Mouse (Mus musculus): ENCODE results near the gene Pcbd2. TPM values are rescaled to one million over a fixed set of nuclear protein-coding genes. Genes with fewer than 3 reads are reported as not detected.

Pcbd2 gene
- total and polyA plus RNA-seq, 2 experiments from 2014 or later, result 8.6 to 30.6 TPM

DNA sequence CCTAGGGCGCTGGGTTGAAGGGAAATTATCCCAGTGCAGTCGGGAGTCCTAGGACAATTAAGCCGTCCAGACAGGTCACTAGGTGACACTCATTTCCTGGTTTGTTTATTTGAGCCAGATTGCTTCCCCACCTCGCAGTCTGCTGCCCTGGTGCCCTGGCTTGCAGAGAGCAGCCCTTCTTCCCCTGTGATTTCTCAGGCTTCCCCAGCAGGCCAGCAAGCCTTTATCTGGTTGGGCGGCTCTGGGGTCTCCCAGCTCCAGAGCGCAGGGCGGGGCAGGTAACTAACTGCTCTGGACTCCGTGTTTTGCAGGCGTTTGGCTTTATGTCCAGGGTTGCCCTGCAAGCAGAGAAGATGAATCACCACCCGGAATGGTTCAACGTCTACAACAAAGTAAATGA lies 47.9 kb downstream of the Pcbd2 start:
- no peaks in the 10 kb centered on the region for H3K9me3 ChIP-seq (ENCODE audit: low read length)
- no peak overlapping the region for H3K27ac ChIP-seq (ENCODE audit: low read depth, low read length)
- H3K36me3 ChIP-seq (ENCODE audit: insufficient read depth, low read length), result no peaks in the 10 kb centered on the region
- 75% methylated on average over 11 of the region's 11 CpGs for WGBS
- DNase-seq (ENCODE audit: low spot score), result no peak
- no peak overlapping the region for H3K4me3 ChIP-seq (ENCODE audit: low read depth, low read length)
- H3K4me2 ChIP-seq (ENCODE audit: low read depth, low read length, poor library complexity, severe bottlenecking), result no peak overlapping the region
- no peak for TF ChIP-seq CTCF (IDR thresholded peaks at IDR 0.05)
- no peak overlapping the region for H3K9ac ChIP-seq (replicated peaks; ENCODE audit: low read length, poor library complexity, severe bottlenecking)
- no peaks in the 10 kb centered on the region for H3K4me1 ChIP-seq (ENCODE audit: insufficient read depth, low read length)
- H3K27me3 ChIP-seq (ENCODE audit: insufficient read depth, low read length), result no peaks in the 10 kb centered on the region
- no peak for ATAC-seq (ENCODE audit: low FRiP score)

DNA sequence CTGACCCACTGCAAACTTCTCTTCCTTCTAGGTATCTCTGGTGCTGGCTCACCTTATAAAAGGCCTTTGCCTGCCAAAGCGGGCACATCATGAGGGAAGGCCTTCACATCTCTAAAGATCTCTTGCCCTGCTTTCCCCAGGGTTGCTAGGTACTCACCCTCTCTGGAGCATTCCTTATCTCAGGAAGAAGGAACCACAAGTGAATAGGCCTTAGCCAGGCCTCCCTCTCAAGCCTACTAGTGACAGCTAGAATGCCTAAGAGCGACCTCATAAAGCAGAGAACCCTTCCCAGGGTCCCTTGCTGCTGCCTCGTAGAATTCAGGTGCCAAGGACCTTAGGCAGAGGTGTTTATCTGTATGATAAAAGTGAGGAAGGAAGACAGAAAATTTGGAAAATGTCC lies 57.1 kb downstream of the Pcbd2 start, which contains the start of gene Catsper3:
TSS of gene Catsper3 (plus strand) at position 301 of the 400 bp plus-strand sequence.
- ATAC-seq (ENCODE audit: low FRiP score), result no peak
- no peak for DNase-seq (ENCODE audit: low spot score)
- TF ChIP-seq CTCF (IDR thresholded peaks at IDR 0.05), result no peak
- H3K36me3 ChIP-seq (ENCODE audit: insufficient read depth, low read length), result no peaks in the 10 kb centered on the region
- no peak within 1 kb of the TSS for H3K4me3 ChIP-seq (ENCODE audit: low read depth, low read length)
- 92% methylated on average over 3 of the region's 3 CpGs for WGBS
- no peak within 1 kb of the TSS for H3K27ac ChIP-seq (ENCODE audit: low read depth, low read length)
- no peak within 1 kb of the TSS for H3K4me2 ChIP-seq (ENCODE audit: low read depth, low read length, poor library complexity, severe bottlenecking)
- H3K4me1 ChIP-seq (ENCODE audit: insufficient read depth, low read length), result no peaks in the 10 kb centered on the region
- H3K9ac ChIP-seq (replicated peaks; ENCODE audit: low read length, poor library complexity, severe bottlenecking), result no peak within 1 kb of the TSS
- no peaks in the 10 kb centered on the region for H3K27me3 ChIP-seq (ENCODE audit: insufficient read depth, low read length)
- H3K9me3 ChIP-seq (ENCODE audit: low read length), result no peaks in the 10 kb centered on the region

DNA sequence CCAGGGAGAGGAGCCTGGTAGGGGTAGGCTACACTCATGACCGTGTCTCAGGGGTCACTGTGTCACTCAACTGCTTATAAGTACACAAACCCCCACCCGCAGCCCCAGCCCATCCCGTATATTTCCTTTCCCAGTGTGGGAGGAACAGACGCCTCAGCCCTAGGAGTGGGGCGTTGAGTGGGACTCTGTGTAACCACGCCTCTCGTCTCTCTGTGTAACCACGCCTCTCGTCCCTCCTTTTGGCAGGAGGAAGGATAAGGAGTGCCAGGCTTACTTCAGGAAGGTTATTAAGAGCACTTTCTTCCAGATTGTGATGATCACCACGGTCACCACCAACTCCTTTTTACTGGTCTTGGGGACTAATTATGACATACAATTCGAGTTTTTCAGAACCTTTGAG lies 59.0 kb downstream of the Pcbd2 start:
- WGBS, result 85% methylated on average over 11 of the region's 11 CpGs
- Histone ChIP-seq H3K36me3 (ENCODE audit: insufficient read depth, low read length) (no peaks in the 10 kb centered on the region), H3K4me1 (ENCODE audit: insufficient read depth, low read length) (no peaks in the 10 kb centered on the region), H3K9me3 (ENCODE audit: low read length) (no peaks in the 10 kb centered on the region), H3K4me2 (ENCODE audit: low read depth, low read length, poor library complexity, severe bottlenecking) (no peak overlapping the region), H3K27ac (ENCODE audit: low read depth, low read length) (no peak overlapping the region), H3K9ac (replicated peaks; ENCODE audit: low read length, poor library complexity, severe bottlenecking) (no peak overlapping the region), H3K4me3 (ENCODE audit: low read depth, low read length) (no peak overlapping the region), H3K27me3 (ENCODE audit: insufficient read depth, low read length) (no peaks in the 10 kb centered on the region)
- DNase-seq (ENCODE audit: low spot score), result no peak
- ATAC-seq (ENCODE audit: low FRiP score), result no peak
- no peak for TF ChIP-seq CTCF (IDR thresholded peaks at IDR 0.05)

DNA sequence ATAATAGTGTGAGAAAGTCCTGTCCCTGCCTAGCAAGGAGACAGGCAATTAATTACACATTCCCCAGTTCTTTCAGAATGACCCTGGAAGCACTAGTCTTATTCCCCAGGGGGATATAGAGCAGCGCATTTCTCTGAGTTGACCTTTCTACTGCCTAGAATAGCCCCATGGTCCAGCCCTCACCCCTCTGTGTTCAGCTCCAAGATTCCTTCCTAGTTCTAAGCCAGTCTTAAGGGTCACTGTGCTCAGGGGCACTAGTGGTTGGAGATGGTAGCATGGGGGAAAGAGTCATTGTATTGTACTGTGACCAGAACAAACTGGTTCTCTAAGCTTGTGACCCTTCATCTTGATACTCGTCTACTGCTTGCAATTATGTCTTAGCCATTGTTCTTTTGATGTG lies 74.1 kb downstream of the Pcbd2 start:
- Histone ChIP-seq H3K36me3 (ENCODE audit: insufficient read depth, low read length) (no peaks in the 10 kb centered on the region), H3K9ac (replicated peaks; ENCODE audit: low read length, poor library complexity, severe bottlenecking) (no peak overlapping the region), H3K9me3 (ENCODE audit: low read length) (no peaks in the 10 kb centered on the region), H3K4me1 (ENCODE audit: insufficient read depth, low read length) (no peaks in the 10 kb centered on the region), H3K4me3 (ENCODE audit: low read depth, low read length) (no peak overlapping the region), H3K4me2 (ENCODE audit: low read depth, low read length, poor library complexity, severe bottlenecking) (no peak overlapping the region), H3K27ac (ENCODE audit: low read depth, low read length) (no peak overlapping the region), H3K27me3 (ENCODE audit: insufficient read depth, low read length) (no peaks in the 10 kb centered on the region)
- DNase-seq (ENCODE audit: low spot score) (no peak), ATAC-seq (ENCODE audit: low FRiP score) (no peak)
- 54% methylated on average over 2 of the region's 2 CpGs for WGBS
- no peak for TF ChIP-seq CTCF (IDR thresholded peaks at IDR 0.05)

DNA sequence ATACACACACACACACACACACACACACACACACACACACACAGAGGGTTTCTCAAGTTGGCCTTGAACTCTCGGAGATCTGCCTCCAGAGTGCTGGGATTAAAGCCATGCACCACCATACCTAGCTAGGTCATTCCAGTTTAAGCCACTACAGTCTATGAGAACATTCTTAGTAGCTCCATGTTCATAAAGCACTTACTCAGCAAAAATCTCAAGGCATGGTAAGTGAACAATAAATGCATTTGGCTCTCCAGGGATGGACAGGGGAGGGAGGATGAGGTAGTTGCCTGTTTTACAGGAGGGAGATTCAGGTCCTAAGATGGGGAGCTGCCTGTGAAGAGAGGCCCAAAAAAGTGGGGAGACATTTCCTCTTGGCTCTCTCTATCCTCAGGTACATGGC lies 76.8 kb downstream of the Pcbd2 start:
- Histone ChIP-seq H3K27ac (ENCODE audit: low read depth, low read length) (no peak overlapping the region), H3K36me3 (ENCODE audit: insufficient read depth, low read length) (no peaks in the 10 kb centered on the region), H3K9ac (replicated peaks; ENCODE audit: low read length, poor library complexity, severe bottlenecking) (no peak overlapping the region), H3K27me3 (ENCODE audit: insufficient read depth, low read length) (no peaks in the 10 kb centered on the region), H3K9me3 (ENCODE audit: low read length) (no peaks in the 10 kb centered on the region), H3K4me2 (ENCODE audit: low read depth, low read length, poor library complexity, severe bottlenecking) (no peak overlapping the region), H3K4me1 (ENCODE audit: insufficient read depth, low read length) (no peaks in the 10 kb centered on the region), H3K4me3 (ENCODE audit: low read depth, low read length) (no peak overlapping the region)
- ATAC-seq (ENCODE audit: low FRiP score) (no peak), DNase-seq (ENCODE audit: low spot score) (no peak)
- TF ChIP-seq CTCF (IDR thresholded peaks at IDR 0.05), result no peak
- 100% methylated on average over 1 of the region's 1 CpGs for WGBS

DNA sequence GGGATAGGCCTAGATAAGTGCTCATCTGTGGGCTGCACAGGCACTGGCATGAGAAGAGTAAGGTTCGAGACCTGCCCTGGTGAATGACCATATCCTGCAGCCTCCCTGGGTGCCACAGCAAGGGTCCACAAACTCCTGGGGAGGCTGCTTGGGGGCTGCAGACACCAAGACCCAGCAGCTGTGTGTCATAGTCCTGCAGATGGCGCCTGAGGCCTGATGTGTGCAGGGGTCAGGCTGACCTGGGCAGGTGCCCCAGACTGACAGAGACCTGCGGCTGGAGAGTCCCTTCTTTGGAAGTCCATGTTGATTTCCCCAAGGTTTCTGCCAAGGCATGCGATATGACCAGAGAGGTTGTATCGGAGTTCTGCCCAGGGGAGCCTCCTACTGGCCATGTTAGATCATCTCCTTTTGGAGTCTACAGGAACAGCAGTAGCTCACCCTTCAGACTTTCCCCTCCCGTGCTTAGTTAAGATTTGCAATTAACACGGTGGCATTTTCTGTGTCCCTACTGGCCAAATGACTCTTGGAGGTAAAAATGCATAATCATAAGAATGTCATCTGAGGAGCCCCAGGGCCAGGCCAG lies 82.0 kb downstream of the Pcbd2 start:
- TF ChIP-seq CTCF (IDR thresholded peaks at IDR 0.05), result peak; percentile 22
- H3K9ac ChIP-seq (replicated peaks; ENCODE audit: low read length, poor library complexity, severe bottlenecking), result no peak overlapping the region
- H3K27ac ChIP-seq (ENCODE audit: low read depth, low read length), result no peak overlapping the region
- DNase-seq (ENCODE audit: low spot score) (no peak), ATAC-seq (ENCODE audit: low FRiP score) (no peak)
- no peak overlapping the region for H3K4me3 ChIP-seq (ENCODE audit: low read depth, low read length)
- 70% methylated on average over 7 of the region's 7 CpGs for WGBS
- H3K9me3 ChIP-seq (ENCODE audit: low read length), result no peaks in the 10 kb centered on the region
- no peak overlapping the region for H3K4me2 ChIP-seq (ENCODE audit: low read depth, low read length, poor library complexity, severe bottlenecking)
- H3K4me1 ChIP-seq (ENCODE audit: insufficient read depth, low read length), result no peaks in the 10 kb centered on the region
- H3K27me3 ChIP-seq (ENCODE audit: insufficient read depth, low read length), result no peaks in the 10 kb centered on the region
- H3K36me3 ChIP-seq (ENCODE audit: insufficient read depth, low read length), result no peaks in the 10 kb centered on the region
